Mouse (Mus musculus) liver, embryonic 13.5 days (tissue): ENCODE measurements at regions not wholly inside any gene's neighbourhood (a gene's known extent, or its start where the extent isn't known, plus 50 kb on each side); places are given as distances from the start of the nearest gene placed in this dataset.

Experiments used
- ATAC-seq: fragments of 200-750 bp; cut with Nextera tagmentation; 2 replicates; pipeline ENCODE4 v1.8.0; 2017; ENCODE audit warnings: low read depth, mild to moderate bottlenecking, moderate number of reproducible peaks, moderate library complexity
- DNase-seq: peaks from one replicate; pipeline ENCODE4 v3.0.0; 2022
- H3K27ac ChIP-seq: fragments of 300-500 bp; sonication (generic); 2 replicates; pipeline ENCODE4 v1.5.1; 2015; ENCODE audit warnings: moderate library complexity, mild to moderate bottlenecking, inconsistent platforms
- H3K27me3 ChIP-seq: fragments of 300-500 bp; sonication (generic); 2 replicates; pipeline ENCODE4 v1.6.1; 2015; ENCODE audit warnings: mild to moderate bottlenecking, inconsistent platforms
- H3K36me3 ChIP-seq: fragments of 300-500 bp; sonication (generic); 2 replicates; pipeline ENCODE4 v1.6.1; 2015; ENCODE audit warnings: mild to moderate bottlenecking, inconsistent platforms
- H3K4me1 ChIP-seq: fragments of 300-500 bp; sonication (generic); replicated peaks from 2 replicates; pipeline ENCODE4 v1.6.1; 2015; ENCODE audit warnings: inconsistent platforms
- H3K4me2 ChIP-seq: fragments of 300-500 bp; sonication (generic); 2 replicates; pipeline ENCODE4 v1.6.1; 2015; ENCODE audit warnings: inconsistent platforms, mild to moderate bottlenecking, moderate library complexity
- H3K4me3 ChIP-seq: fragments of 300-500 bp; sonication (generic); replicated peaks from 2 replicates; pipeline ENCODE4 v1.5.1; 2015; ENCODE audit warnings: mild to moderate bottlenecking, inconsistent platforms
- H3K9ac ChIP-seq: fragments of 300-500 bp; sonication (generic); 2 replicates; pipeline ENCODE4 v1.6.1; 2015; ENCODE audit warnings: mild to moderate bottlenecking, inconsistent platforms
- H3K9me3 ChIP-seq: fragments of 300-500 bp; sonication (generic); replicated peaks from 2 replicates; pipeline ENCODE4 v1.6.1; 2016; ENCODE audit warnings: inconsistent platforms
- WGBS: fragments of 180-500 bp; shearing (Covaris S2); methylation state at CpG from one replicate; pipeline ENCODE4 v1.1.7; 2015; ENCODE audit not compliant: insufficient replicate concordance; 5-methylcytosine and 5-hydroxymethylcytosine counted together

GRCm38 (mm10) chr1:136723839-136724443 is 99.2 kb downstream of the Zfp281 start:
- Histone ChIP-seq H3K4me1 (no peaks in the 10 kb centered on the region), H3K9ac (no peak overlapping the region), H3K36me3 (no peaks in the 10 kb centered on the region), H3K4me3 (no peak overlapping the region), H3K9me3 (no peaks in the 10 kb centered on the region), H3K27me3 (no peaks in the 10 kb centered on the region), H3K27ac (no peak overlapping the region), H3K4me2 (no peak overlapping the region)
- ATAC-seq (no peak), DNase-seq (no peak)
- 81% methylated on average over 13 of the region's 13 CpGs for WGBS

- 44% methylated on average over 4 of the region's 4 CpGs for WGBS
- Histone ChIP-seq H3K4me1 (no peaks in the 10 kb centered on the region), H3K27ac (no peak overlapping the region), H3K27me3 (no peaks in the 10 kb centered on the region), H3K4me3 (no peak overlapping the region), H3K36me3 (no peaks in the 10 kb centered on the region), H3K9me3 (no peaks in the 10 kb centered on the region), H3K4me2 (no peak overlapping the region), H3K9ac (no peak overlapping the region)
- no peak for DNase-seq
- ATAC-seq, result no peak
Observed at GRCm38 (mm10) chr1:136725242-136725641, 100.5 kb downstream of the Zfp281 start.

GRCm38 (mm10) chr1:136726145-136726935 is 101.6 kb downstream of the Zfp281 start:
- no peak for DNase-seq
- no peak for ATAC-seq

GRCm38 (mm10) chr1:136727868-136728631 is 103.3 kb downstream of the Zfp281 start:
- no peak overlapping the region for H3K4me2 ChIP-seq
- no peaks in the 10 kb centered on the region for H3K4me1 ChIP-seq
- H3K4me3 ChIP-seq, result no peak overlapping the region
- H3K36me3 ChIP-seq, result no peaks in the 10 kb centered on the region
- WGBS, result 64% methylated on average over 7 of the region's 7 CpGs
- H3K9ac ChIP-seq, result no peak overlapping the region
- ATAC-seq, result no peak
- no peak for DNase-seq
- no peaks in the 10 kb centered on the region for H3K9me3 ChIP-seq
- no peak overlapping the region for H3K27ac ChIP-seq
- no peaks in the 10 kb centered on the region for H3K27me3 ChIP-seq

More at GRCm38 (mm10) chr1:136726145-136726935, 101.6 kb downstream of the Zfp281 start:
- no peak overlapping the region for H3K4me3 ChIP-seq
- no peak overlapping the region for H3K4me2 ChIP-seq
- no peaks in the 10 kb centered on the region for H3K36me3 ChIP-seq
- H3K27ac ChIP-seq, result no peak overlapping the region
- 59% methylated on average over 11 of the region's 11 CpGs for WGBS
- no peaks in the 10 kb centered on the region for H3K9me3 ChIP-seq
- no peaks in the 10 kb centered on the region for H3K27me3 ChIP-seq
- H3K4me1 ChIP-seq, result no peaks in the 10 kb centered on the region
- no peak overlapping the region for H3K9ac ChIP-seq

- Histone ChIP-seq H3K4me1 (no peaks in the 10 kb centered on the region), H3K36me3 (no peaks in the 10 kb centered on the region), H3K4me2 (no peak overlapping the region), H3K9ac (no peak overlapping the region), H3K27me3 (no peaks in the 10 kb centered on the region), H3K4me3 (no peak overlapping the region), H3K27ac (no peak overlapping the region), H3K9me3 (no peaks in the 10 kb centered on the region)
- WGBS, result 71% methylated on average over 4 of the region's 4 CpGs
- ATAC-seq, result no peak
- no peak for DNase-seq
Observed at GRCm38 (mm10) chr1:136728632-136728944, 103.9 kb downstream of the Zfp281 start.

GRCm38 (mm10) chr1:136730638-136731037 is 105.9 kb downstream of the Zfp281 start:
- Histone ChIP-seq H3K4me3 (no peak overlapping the region), H3K9me3 (no peaks in the 10 kb centered on the region), H3K4me1 (no peaks in the 10 kb centered on the region), H3K4me2 (no peak overlapping the region), H3K27me3 (no peaks in the 10 kb centered on the region), H3K27ac (no peak overlapping the region), H3K36me3 (no peaks in the 10 kb centered on the region), H3K9ac (no peak overlapping the region)
- no peak for DNase-seq
- 46% methylated on average over 11 of the region's 11 CpGs for WGBS
- ATAC-seq, result no peak

GRCm38 (mm10) chr1:136738030-136738429 is 113.3 kb downstream of the Zfp281 start:
- ATAC-seq (no peak), DNase-seq (no peak)
- 46% methylated on average over 5 of the region's 5 CpGs for WGBS
- Histone ChIP-seq H3K27ac (no peak overlapping the region), H3K4me3 (no peak overlapping the region), H3K36me3 (no peaks in the 10 kb centered on the region), H3K4me2 (no peak overlapping the region), H3K9me3 (no peaks in the 10 kb centered on the region), H3K4me1 (no peaks in the 10 kb centered on the region), H3K27me3 (no peaks in the 10 kb centered on the region), H3K9ac (no peak overlapping the region)

- Histone ChIP-seq H3K36me3 (no peaks in the 10 kb centered on the region), H3K9ac (no peak overlapping the region), H3K9me3 (no peaks in the 10 kb centered on the region), H3K4me3 (no peak overlapping the region), H3K27me3 (no peaks in the 10 kb centered on the region), H3K4me1 (no peaks in the 10 kb centered on the region), H3K4me2 (no peak overlapping the region), H3K27ac (no peak overlapping the region)
- DNase-seq (no peak), ATAC-seq (no peak)
- 40% methylated on average over 5 of the region's 5 CpGs for WGBS
Observed at GRCm38 (mm10) chr1:136739486-136739885, 114.8 kb downstream of the Zfp281 start.

- Histone ChIP-seq H3K4me3 (no peak overlapping the region), H3K27ac (no peak overlapping the region), H3K4me2 (no peak overlapping the region), H3K27me3 (no peaks in the 10 kb centered on the region), H3K36me3 (no peaks in the 10 kb centered on the region), H3K9me3 (no peaks in the 10 kb centered on the region), H3K4me1 (no peaks in the 10 kb centered on the region), H3K9ac (no peak overlapping the region)
- ATAC-seq (no peak), DNase-seq (no peak)
- 76% methylated on average over 10 of the region's 10 CpGs for WGBS
Observed at GRCm38 (mm10) chr1:136741061-136741460, 116.4 kb downstream of the Zfp281 start.

GRCm38 (mm10) chr1:136749188-136749587 is 124.5 kb downstream of the Zfp281 start:
- H3K9ac ChIP-seq, result no peak overlapping the region
- no peaks in the 10 kb centered on the region for H3K36me3 ChIP-seq
- H3K4me1 ChIP-seq, result no peaks in the 10 kb centered on the region
- H3K27me3 ChIP-seq, result no peaks in the 10 kb centered on the region
- no peak overlapping the region for H3K27ac ChIP-seq
- H3K4me2 ChIP-seq, result no peak overlapping the region
- DNase-seq, result no peak
- H3K4me3 ChIP-seq, result no peak overlapping the region
- 52% methylated on average over 8 of the region's 8 CpGs for WGBS
- no peak for ATAC-seq
- no peaks in the 10 kb centered on the region for H3K9me3 ChIP-seq

- 62% methylated on average over 14 of the region's 14 CpGs for WGBS
- H3K27ac ChIP-seq, result no peak overlapping the region
- H3K36me3 ChIP-seq, result no peaks in the 10 kb centered on the region
- H3K9ac ChIP-seq, result no peak overlapping the region
- H3K4me3 ChIP-seq, result no peak overlapping the region
- H3K9me3 ChIP-seq, result no peaks in the 10 kb centered on the region
- ATAC-seq, result no peak
- H3K27me3 ChIP-seq, result no peaks in the 10 kb centered on the region
- H3K4me1 ChIP-seq, result no peaks in the 10 kb centered on the region
- no peak for DNase-seq
- no peak overlapping the region for H3K4me2 ChIP-seq
Observed at GRCm38 (mm10) chr1:136751464-136752191, 126.9 kb downstream of the Zfp281 start.
